Mouse (Mus musculus) kidney, embryonic 15.5 days (tissue): ENCODE results near the gene Hrct1. TPM values are rescaled to one million over a fixed set of nuclear protein-coding genes. Genes with fewer than 3 reads are reported as not detected.

Experiments used
- ATAC-seq: fragments of 200-750 bp; cut with Nextera tagmentation; replicated peaks from 2 replicates; pipeline ENCODE4 v1.8.0; 2017; ENCODE audit warnings: moderate TSS enrichment; ENCODE audit not compliant: low FRiP score
- H3K27ac ChIP-seq: fragments of 300-500 bp; sonication (generic); 2 replicates; pipeline ENCODE4 v1.5.1; 2015; ENCODE audit warnings: mild to moderate bottlenecking, inconsistent platforms
- H3K27me3 ChIP-seq: fragments of 300-500 bp; sonication (generic); 2 replicates; pipeline ENCODE4 v1.6.1; 2015; ENCODE audit warnings: inconsistent platforms
- H3K36me3 ChIP-seq: fragments of 300-500 bp; sonication (generic); 2 replicates; pipeline ENCODE4 v1.6.1; 2015; ENCODE audit warnings: inconsistent platforms
- H3K4me1 ChIP-seq: fragments of 300-500 bp; sonication (generic); 2 replicates; pipeline ENCODE4 v1.6.1; 2015; ENCODE audit warnings: inconsistent platforms
- H3K4me2 ChIP-seq: fragments of 300-500 bp; sonication (generic); 2 replicates; pipeline ENCODE4 v1.6.1; 2015; ENCODE audit warnings: moderate library complexity, mild to moderate bottlenecking, inconsistent platforms
- H3K4me3 ChIP-seq: fragments of 300-500 bp; sonication (generic); replicated peaks from 2 replicates; pipeline ENCODE4 v1.5.1; 2015; ENCODE audit warnings: mild to moderate bottlenecking, inconsistent platforms
- H3K9ac ChIP-seq: fragments of 300-500 bp; sonication (generic); 2 replicates; pipeline ENCODE4 v1.6.1; 2015; ENCODE audit warnings: mild to moderate bottlenecking, inconsistent platforms
- H3K9me3 ChIP-seq: fragments of 300-500 bp; sonication (generic); replicated peaks from 2 replicates; pipeline ENCODE4 v1.6.1; 2016; ENCODE audit warnings: inconsistent platforms
- WGBS: fragments of 180-500 bp; shearing (Covaris S2); methylation state at CpG from one replicate; pipeline ENCODE4 v1.1.7; 2015; ENCODE audit warnings: mixed read lengths; 5-methylcytosine and 5-hydroxymethylcytosine counted together
- polyA plus RNA-seq: library from polyadenylated mRNA; unstranded; fragments of >200 nt; fragmentation: Nextera tagmentation; extraction: Ambion mirVana; gene quantifications from 2 replicates; pipeline ENCODE4 v1.2.1, GENCODE M21; 2015

Hrct1 gene
- polyA plus RNA-seq, 1 experiment from 2014 or later = 1.0 TPM

DNA sequence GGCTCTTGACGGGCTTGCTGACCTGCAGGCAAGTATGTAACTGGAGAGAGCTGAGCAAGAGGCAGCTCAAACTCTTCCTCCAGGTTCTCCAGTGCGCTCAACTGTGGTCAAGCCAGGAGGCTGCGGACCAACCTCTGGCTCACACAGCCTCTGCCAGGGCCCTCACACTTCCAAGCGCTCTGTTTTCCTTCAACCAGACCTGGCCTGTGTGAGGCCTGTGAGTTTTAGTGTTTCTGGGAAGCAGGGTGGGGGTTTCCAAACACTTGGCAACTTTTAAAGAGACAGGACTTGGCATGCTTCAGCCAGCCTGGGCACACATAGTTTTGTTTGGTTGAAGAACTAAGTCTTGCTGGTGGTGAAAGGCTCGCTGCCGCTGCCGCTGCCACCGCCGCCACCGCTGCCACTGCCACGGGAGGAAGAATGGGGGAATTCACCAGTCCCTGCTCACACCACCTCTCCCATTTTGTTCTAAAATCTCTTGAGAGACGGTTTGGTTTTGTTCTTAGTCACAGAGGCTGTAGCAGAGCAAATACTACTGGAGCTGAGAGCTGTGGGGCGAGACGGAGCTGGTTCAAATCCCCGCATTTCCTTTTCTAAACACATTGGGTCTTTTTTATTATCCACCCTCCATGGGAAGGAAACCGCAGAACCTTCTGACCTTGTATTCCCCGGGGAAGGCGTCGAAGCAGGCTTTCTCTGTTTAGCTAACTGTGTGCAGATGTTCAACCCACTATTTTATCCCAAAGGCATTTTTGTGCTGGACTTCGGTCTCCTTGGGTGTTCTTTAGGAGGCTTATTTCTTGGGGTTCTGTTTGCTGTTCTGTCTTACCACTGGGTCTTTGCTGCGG is 32.8 kb downstream of the Hrct1 start:
- Histone ChIP-seq H3K9ac (no peak overlapping the region), H3K27ac (no peak overlapping the region), H3K4me2 (no peak overlapping the region), H3K4me1 (peaks cover 2% of the 10 kb centered on the region; the same call in 1 of the 2 replicates), H3K4me3 (no peak overlapping the region), H3K36me3 (no peaks in the 10 kb centered on the region), H3K27me3 (0 out of 2 replicates have a peak, but pooled peaks cover 4% of the 10 kb centered on the region), H3K9me3 (no peaks in the 10 kb centered on the region)
- 73% methylated on average over 21 of the region's 21 CpGs for WGBS
- ATAC-seq = no peak

- WGBS = 81% methylated on average over 10 of the region's 10 CpGs
- Histone ChIP-seq H3K9me3 (no peaks in the 10 kb centered on the region), H3K4me2 (no peak overlapping the region)
These were observed 33.5 kb downstream of the Hrct1 start for GRCm38 (mm10) chr4:43760460-43760859.

GRCm38 (mm10) chr4:43761336-43761735 is 34.3 kb downstream of the Hrct1 start:
- Histone ChIP-seq H3K27me3 (0 out of 2 replicates have a peak, but pooled peaks cover 4% of the 10 kb centered on the region), H3K9ac (no peak overlapping the region), H3K9me3 (no peaks in the 10 kb centered on the region), H3K4me3 (no peak overlapping the region), H3K36me3 (no peaks in the 10 kb centered on the region), H3K4me2 (no peak overlapping the region), H3K27ac (no peak overlapping the region), H3K4me1 (peaks cover 2% of the 10 kb centered on the region; the same call in 1 of the 2 replicates)
- 72% methylated on average over 2 of the region's 2 CpGs for WGBS
- ATAC-seq = no peak

More at GRCm38 (mm10) chr4:43760460-43760859, 33.5 kb downstream of the Hrct1 start:
- peaks cover 2% of the 10 kb centered on the region; the same call in 1 of the 2 replicates for H3K4me1 ChIP-seq
- H3K27ac ChIP-seq = no peak overlapping the region
- no peak overlapping the region for H3K9ac ChIP-seq
- 0 out of 2 replicates have a peak, but pooled peaks cover 4% of the 10 kb centered on the region for H3K27me3 ChIP-seq
- H3K4me3 ChIP-seq = no peak overlapping the region
- no peaks in the 10 kb centered on the region for H3K36me3 ChIP-seq
- ATAC-seq = no peak

GRCm38 (mm10) chr4:43763410-43763809 is 36.4 kb downstream of the Hrct1 start:
- no peak for ATAC-seq

GRCm38 (mm10) chr4:43768341-43768740 is 41.4 kb downstream of the Hrct1 start:
- no peaks in the 10 kb centered on the region for H3K27me3 ChIP-seq
- 86% methylated on average over 5 of the region's 5 CpGs for WGBS
- H3K27ac ChIP-seq = no peak overlapping the region
- H3K9ac ChIP-seq = no peak overlapping the region
- H3K4me3 ChIP-seq = no peak overlapping the region
- H3K4me1 ChIP-seq = no peaks in the 10 kb centered on the region
- ATAC-seq = no peak
- H3K9me3 ChIP-seq = no peaks in the 10 kb centered on the region
- no peak overlapping the region for H3K4me2 ChIP-seq
- H3K36me3 ChIP-seq = no peaks in the 10 kb centered on the region

More at GRCm38 (mm10) chr4:43763410-43763809, 36.4 kb downstream of the Hrct1 start:
- no peaks in the 10 kb centered on the region for H3K9me3 ChIP-seq
- H3K9ac ChIP-seq = no peak overlapping the region
- no peak overlapping the region for H3K4me3 ChIP-seq
- 0 out of 2 replicates have a peak, but pooled peaks cover 4% of the 10 kb centered on the region for H3K27me3 ChIP-seq
- H3K27ac ChIP-seq = no peak overlapping the region
- 21% methylated on average over 7 of the region's 7 CpGs for WGBS
- peaks cover 2% of the 10 kb centered on the region; the same call in 1 of the 2 replicates for H3K4me1 ChIP-seq
- peak overlapping the region; percentile 25; the same call in 1 of the 2 replicates for H3K4me2 ChIP-seq
- no peaks in the 10 kb centered on the region for H3K36me3 ChIP-seq

DNA sequence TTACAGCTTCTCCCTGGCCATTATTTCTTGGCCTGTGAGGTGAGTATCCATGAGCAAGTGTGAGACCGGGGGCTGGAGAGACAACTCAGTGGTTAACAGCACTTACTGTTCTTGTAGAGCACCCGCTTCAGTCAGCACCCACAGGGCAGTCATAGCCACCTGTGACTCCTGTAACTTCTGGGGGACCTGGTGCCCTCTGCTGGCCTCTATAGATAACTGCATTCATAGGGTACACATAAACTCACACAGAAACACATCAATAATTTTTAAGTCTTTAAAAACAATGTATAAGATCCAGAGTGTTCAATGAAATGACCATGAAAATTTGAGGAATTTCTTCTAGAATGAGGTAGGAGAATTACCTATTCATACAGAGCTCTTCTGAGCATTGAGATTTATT is 42.4 kb downstream of the Hrct1 start:
- Histone ChIP-seq H3K4me2 (no peak overlapping the region), H3K36me3 (no peaks in the 10 kb centered on the region), H3K4me1 (no peaks in the 10 kb centered on the region), H3K27me3 (no peaks in the 10 kb centered on the region), H3K27ac (no peak overlapping the region), H3K9me3 (no peaks in the 10 kb centered on the region), H3K9ac (no peak overlapping the region), H3K4me3 (no peak overlapping the region)
- ATAC-seq = no peak
- 93% methylated on average over 2 of the region's 2 CpGs for WGBS

- H3K27me3 ChIP-seq = no peaks in the 10 kb centered on the region
- no peak for ATAC-seq
- H3K4me3 ChIP-seq = no peak within 1 kb of the TSS
- no peak within 1 kb of the TSS for H3K4me2 ChIP-seq
- H3K9me3 ChIP-seq = no peaks in the 10 kb centered on the region
- H3K4me1 ChIP-seq = no peaks in the 10 kb centered on the region
- H3K27ac ChIP-seq = no peak within 1 kb of the TSS
- 86% methylated on average over 6 of the region's 6 CpGs for WGBS
- no peak within 1 kb of the TSS for H3K9ac ChIP-seq
- H3K36me3 ChIP-seq = no peaks in the 10 kb centered on the region
These were observed 43.9 kb downstream of the Hrct1 start, which contains the start of gene Olfr159 for GRCm38 (mm10) chr4:43770909-43771308. Gene Olfr159, minus strand, starts transcription at chr4:43771009.

- Histone ChIP-seq H3K9ac (no peak overlapping the region), H3K36me3 (no peaks in the 10 kb centered on the region), H3K27me3 (no peaks in the 10 kb centered on the region), H3K9me3 (no peaks in the 10 kb centered on the region), H3K4me3 (no peak overlapping the region), H3K4me1 (no peaks in the 10 kb centered on the region), H3K27ac (no peak overlapping the region), H3K4me2 (no peak overlapping the region)
- no peak for ATAC-seq
- 42% methylated on average over 6 of the region's 6 CpGs for WGBS
These were observed 44.6 kb downstream of the Hrct1 start for GRCm38 (mm10) chr4:43771626-43772025.

- H3K4me2 ChIP-seq = no peak overlapping the region
- no peaks in the 10 kb centered on the region for H3K36me3 ChIP-seq
- ATAC-seq = no peak
- H3K4me1 ChIP-seq = no peaks in the 10 kb centered on the region
- H3K27ac ChIP-seq = no peak overlapping the region
- H3K9me3 ChIP-seq = no peaks in the 10 kb centered on the region
- H3K4me3 ChIP-seq = no peak overlapping the region
- H3K27me3 ChIP-seq = no peaks in the 10 kb centered on the region
- no peak overlapping the region for H3K9ac ChIP-seq
- WGBS = 58% methylated on average over 2 of the region's 2 CpGs
These were observed 45.3 kb downstream of the Hrct1 start for GRCm38 (mm10) chr4:43772304-43772703.

Other genes starting within 250 kb of the Hrct1 start
- not detected in 2 replicates for gene Sit1, start 243.5 kb upstream of the Hrct1 start, polyA plus RNA-seq
- 69.5 and 72.2 TPM in 2 replicates for gene Ccdc107, start 234.3 kb upstream of the Hrct1 start, polyA plus RNA-seq
- 40.8 and 45.3 TPM in 2 replicates for gene Arhgef39, start 227.5 kb upstream of the Hrct1 start, polyA plus RNA-seq
- 1.7 and 2.1 TPM in 2 replicates for gene Car9, start 220.2 kb upstream of the Hrct1 start, polyA plus RNA-seq
- gene Tpm2, start 203.4 kb upstream of the Hrct1 start, polyA plus RNA-seq = 248 and 303 TPM in 2 replicates
- 61.6 and 66.4 TPM in 2 replicates for gene Creb3, start 164.9 kb upstream of the Hrct1 start, polyA plus RNA-seq
- 71.8 and 81.0 TPM in 2 replicates for gene Tln1, start 164.5 kb upstream of the Hrct1 start, polyA plus RNA-seq
- gene Rgp1, start 148.5 kb upstream of the Hrct1 start, polyA plus RNA-seq = 29.3 and 30.7 TPM in 2 replicates
- 20.4 and 22.7 TPM in 2 replicates for gene Gba2, start 148.3 kb upstream of the Hrct1 start, polyA plus RNA-seq
- 1.3 and 2.6 TPM in 2 replicates for gene Msmp, start 142.7 kb upstream of the Hrct1 start, polyA plus RNA-seq
- 8.0 and 10.2 TPM in 2 replicates for gene Npr2, start 95.3 kb upstream of the Hrct1 start, polyA plus RNA-seq
- 1.4 and 1.7 TPM in 2 replicates for gene Spag8, start 73.6 kb upstream of the Hrct1 start, polyA plus RNA-seq
- 115 and 129 TPM in 2 replicates for gene Hint2, start 70.7 kb upstream of the Hrct1 start, polyA plus RNA-seq
- gene Tmem8b, start 58.2 kb upstream of the Hrct1 start, polyA plus RNA-seq = 2.7 and 3.6 TPM in 2 replicates
- gene Fam221b, start 58.0 kb upstream of the Hrct1 start, polyA plus RNA-seq = 2.7 and 3.3 TPM in 2 replicates
- not detected in 2 replicates for gene Olfr70, start 26.4 kb upstream of the Hrct1 start, polyA plus RNA-seq
- not detected in 2 replicates for gene Olfr71, start 16.9 kb upstream of the Hrct1 start, polyA plus RNA-seq
- 0.12 and 0.19 TPM in 2 replicates for gene Spaar, start 2.8 kb downstream of the Hrct1 start, polyA plus RNA-seq
- not detected in 2 replicates for gene Olfr159, start 43.8 kb downstream of the Hrct1 start, polyA plus RNA-seq
- not detected in 2 replicates for gene Olfr156, start 96.7 kb downstream of the Hrct1 start, polyA plus RNA-seq
- not detected in 2 replicates for gene Olfr157, start 113.0 kb downstream of the Hrct1 start, polyA plus RNA-seq
- gene Olfr155, start 124.4 kb downstream of the Hrct1 start, polyA plus RNA-seq = not detected in 2 replicates
- gene Reck, start 148.3 kb downstream of the Hrct1 start, polyA plus RNA-seq = 24.1 and 25.0 TPM in 2 replicates
- gene Glipr2, start 230.2 kb downstream of the Hrct1 start, polyA plus RNA-seq = 71.7 and 73.9 TPM in 2 replicates